Mouse (Mus musculus) CH12.LX (cell line): ENCODE results near the gene Egln1. TPM values are rescaled to one million over a fixed set of nuclear protein-coding genes. Genes with fewer than 3 reads are reported as not detected.

Experiments used
- DNase-seq: peaks from one replicate; pipeline ENCODE4 v3.0.0-alpha.2; 2013; ENCODE audit errors: extremely low read depth
- H3K27ac ChIP-seq: 2 replicates; pipeline ENCODE4 v1.5.1; 2012; ENCODE audit warnings: low read depth, mild to moderate bottlenecking, control low read depth, moderate library complexity; ENCODE audit not compliant: insufficient read depth
- H3K27me3 ChIP-seq: replicated peaks from 2 replicates; pipeline ENCODE3; 2012; ENCODE audit warnings: inconsistent platforms
- H3K36me3 ChIP-seq, 2 experiments: replicated peaks in 1 of 2; 2 replicates each; pipeline versions ENCODE3 to v1.6.1; 2012; ENCODE audit warnings: inconsistent platforms in 1 of 2, low read length in 1 of 2, mild to moderate bottlenecking in 1 of 2, mixed read lengths in 1 of 2, moderate library complexity in 1 of 2; ENCODE audit not compliant: control insufficient read depth in 1 of 2, insufficient read depth in 1 of 2
- H3K4me1 ChIP-seq, 2 experiments: 2 replicates each; pipeline ENCODE4 v1.6.1; 2012; ENCODE audit warnings: inconsistent platforms in 1 of 2, moderate library complexity in 1 of 2; ENCODE audit not compliant: insufficient read depth in 2 of 2, control insufficient read depth in 1 of 2
- H3K4me2 ChIP-seq: 2 replicates; pipeline ENCODE4 v1.6.1; 2012; ENCODE audit warnings: low read depth, mild to moderate bottlenecking, control low read depth; ENCODE audit not compliant: poor library complexity, insufficient read depth, severe bottlenecking
- H3K4me3 ChIP-seq, 3 experiments: fragments of 150-350 bp in 1 of 3; sonication (generic) in 1 of 3; replicated peaks in 1 of 3; 2 replicates each; pipeline versions ENCODE3 to v1.5.1; 2011 to 2012; ENCODE audit warnings: low read depth in 2 of 3, low read length in 2 of 3, mild to moderate bottlenecking in 2 of 3, moderate library complexity in 2 of 3, control low read depth in 1 of 3, improper control_type of control experiment in 1 of 3, inconsistent platforms in 1 of 3, mixed read lengths in 1 of 3; ENCODE audit not compliant: poor library complexity in 1 of 3
- H3K79me2 ChIP-seq: replicated peaks from 2 replicates; pipeline ENCODE4 v1.6.1; 2012; ENCODE audit warnings: mild to moderate bottlenecking, moderate library complexity; ENCODE audit not compliant: control insufficient read depth, poor library complexity, insufficient read depth, severe bottlenecking; ENCODE audit errors: extremely low read depth
- H3K9ac ChIP-seq: 2 replicates; pipeline ENCODE4 v1.6.1; 2012; ENCODE audit warnings: low read depth, mild to moderate bottlenecking, control low read depth, moderate library complexity; ENCODE audit not compliant: insufficient read depth
- H3K9me3 ChIP-seq: replicated peaks from 2 replicates; pipeline ENCODE3; 2012; ENCODE audit warnings: low read length, inconsistent platforms, mixed read lengths
- CHD1 ChIP-seq: IDR thresholded peaks from 2 replicates; pipeline ENCODE4 v1.6.1; 2012; ENCODE audit warnings: low read depth, low read length, improper control_type of control experiment, inconsistent platforms
- CTCF ChIP-seq, 2 experiments: IDR thresholded peaks in 1 of 2; conservative IDR thresholded peaks in 1 of 2; 2 replicates each; pipeline ENCODE4 v1.5.1; 2011 to 2012; ENCODE audit warnings: low read depth in 2 of 2, low read length in 2 of 2, improper control_type of control experiment in 1 of 2, inconsistent platforms in 1 of 2, mild to moderate bottlenecking in 1 of 2, moderate library complexity in 1 of 2
- ELF1 ChIP-seq: IDR thresholded peaks from 2 replicates; pipeline ENCODE4 v1.6.1; 2014; ENCODE audit warnings: low read depth, mild to moderate bottlenecking, inconsistent platforms, low read length, improper control_type of control experiment
- ETS1 ChIP-seq: conservative IDR thresholded peaks from 2 replicates; pipeline ENCODE4 v1.6.1; 2012; ENCODE audit warnings: low read depth, mild to moderate bottlenecking, inconsistent platforms, low read length, improper control_type of control experiment, moderate library complexity
- JUND ChIP-seq: conservative IDR thresholded peaks from 2 replicates; pipeline ENCODE4 v1.6.1; 2011; ENCODE audit warnings: low read depth, low read length, improper control_type of control experiment
- KAT2A ChIP-seq: IDR thresholded peaks from 2 replicates; pipeline ENCODE4 v1.6.1; 2012; ENCODE audit warnings: low read length, improper control_type of control experiment, inconsistent platforms; ENCODE audit not compliant: insufficient replicate concordance
- MAFK ChIP-seq: IDR thresholded peaks from 2 replicates; pipeline ENCODE4 v1.6.1; 2011; ENCODE audit warnings: low read length, improper control_type of control experiment; ENCODE audit not compliant: insufficient replicate concordance
- MAX ChIP-seq: IDR thresholded peaks from 2 replicates; pipeline ENCODE4 v1.6.1; 2011; ENCODE audit warnings: low read length, improper control_type of control experiment
- MAZ ChIP-seq: IDR thresholded peaks from 2 replicates; pipeline ENCODE4 v1.6.1; 2012; ENCODE audit warnings: low read depth, mild to moderate bottlenecking, inconsistent platforms, low read length, improper control_type of control experiment, moderate library complexity
- MEF2A ChIP-seq: IDR thresholded peaks from 2 replicates; pipeline ENCODE4 v1.6.1; 2014; ENCODE audit warnings: low read depth, mild to moderate bottlenecking, inconsistent platforms, low read length, improper control_type of control experiment, borderline replicate concordance
- NRF1 ChIP-seq: IDR thresholded peaks from 2 replicates; pipeline ENCODE4 v1.6.1; 2014; ENCODE audit warnings: low read depth, mild to moderate bottlenecking, inconsistent platforms, low read length, improper control_type of control experiment, moderate library complexity
- SMC3 ChIP-seq: IDR thresholded peaks from 2 replicates; pipeline ENCODE4 v1.6.1; 2011; ENCODE audit warnings: low read depth, low read length, improper control_type of control experiment
- TBP ChIP-seq: conservative IDR thresholded peaks from 2 replicates; pipeline ENCODE4 v1.6.1; 2011; ENCODE audit warnings: low read depth, low read length, improper control_type of control experiment
- UBTF ChIP-seq: IDR thresholded peaks from 2 replicates; pipeline ENCODE4 v1.6.1; 2012; ENCODE audit warnings: low read depth, mild to moderate bottlenecking, inconsistent platforms, low read length, improper control_type of control experiment, moderate library complexity
- USF1 ChIP-seq: IDR thresholded peaks from 2 replicates; pipeline ENCODE4 v1.6.1; 2014; ENCODE audit warnings: low read depth, mild to moderate bottlenecking, inconsistent platforms, low read length, improper control_type of control experiment
- USF2 ChIP-seq: conservative IDR thresholded peaks from 2 replicates; pipeline ENCODE4 v1.6.1; 2011; ENCODE audit warnings: low read depth, low read length, improper control_type of control experiment
- ZC3H11A ChIP-seq: IDR thresholded peaks from 2 replicates; pipeline ENCODE4 v1.6.1; 2012; ENCODE audit warnings: low read depth, mild to moderate bottlenecking, inconsistent platforms, low read length, improper control_type of control experiment
- ZKSCAN1 ChIP-seq: IDR thresholded peaks from 2 replicates; pipeline ENCODE4 v1.6.1; 2012; ENCODE audit warnings: low read depth, inconsistent platforms, low read length, improper control_type of control experiment, borderline replicate concordance
- ZMIZ1 ChIP-seq: IDR thresholded peaks from 2 replicates; pipeline ENCODE4 v1.6.1; 2012; ENCODE audit warnings: low read depth, mild to moderate bottlenecking, inconsistent platforms, low read length, improper control_type of control experiment
- ZNF384 ChIP-seq: IDR thresholded peaks from 2 replicates; pipeline ENCODE4 v1.6.1; 2012; ENCODE audit warnings: low read depth, low read length, improper control_type of control experiment, inconsistent platforms
- dilution Hi-C: fragments of 300-500 bp; cut with MboI; formaldehyde crosslinking; loops from 2 replicates; pipeline ENCODE4 v1.14.3; 2020; ENCODE audit warnings: low sequenced_read_pairs; ENCODE audit not compliant: extremely low pct_unique_long_range_greater_than_20kb, extremely low pct_ligation_motif_present
- in situ Hi-C: fragments of 300-500 bp; cut with MboI; formaldehyde crosslinking; loops from 3 replicates; pipeline ENCODE4 v1.14.3; 2019; ENCODE audit warnings: low sequenced_read_pairs, low pct_ligation_motif_present, low pct_unique_long_range_greater_than_20kb, mixed read lengths
- polyA plus RNA-seq: library from polyadenylated mRNA; unstranded; fragments of >175 nt; gene quantifications from 2 replicates; pipeline ENCODE4 v1.2.1, GENCODE M21; 2012; ENCODE audit warnings: low read depth; ENCODE audit not compliant: insufficient read length
- total RNA-seq, 2 experiments: library from RNA; depleted of rRNA; stranded (reverse); fragments of 300-350 nt in 1 of 2; fragments of >200 nt in 1 of 2; gene quantifications; 2 replicates each; pipeline ENCODE4 v1.2.3; 2012 to 2014

Egln1 gene
- total and polyA plus RNA-seq, 3 experiments = 19.0 to 34.7 (median 31.0) TPM

GRCm38 (mm10) chr8:124925544-124926266, 23.4 kb downstream of the Egln1 start:
- TF ChIP-seq SMC3 (no peak), ZMIZ1 (no peak), ZKSCAN1 (no peak), CHD1 (no peak), USF2 (no peak), TBP (no peak), MAZ (no peak), ELF1 (no peak), MEF2A (no peak), MAFK (no peak), USF1 (no peak), NRF1 (no peak), UBTF (no peak), KAT2A (no peak), JUND (no peak)
- H3K4me3 ChIP-seq = no peak overlapping the region
- in situ Hi-C loops (no loop called here), dilution Hi-C loops (no loop called here)
- H3K36me3 ChIP-seq = peaks cover 0 to 50% of the 10 kb centered on the region in 2 experiments
- no peaks in the 10 kb centered on the region for H3K79me2 ChIP-seq
- no peak overlapping the region for H3K4me2 ChIP-seq
- H3K9ac ChIP-seq = no peak overlapping the region
- H3K27me3 ChIP-seq = no peaks in the 10 kb centered on the region
- H3K9me3 ChIP-seq = no peaks in the 10 kb centered on the region
- H3K27ac ChIP-seq = no peak overlapping the region
- no peak for DNase-seq
- H3K4me1 ChIP-seq = peaks cover 16 to 66% of the 10 kb centered on the region in 2 experiments

GRCm38 (mm10) chr8:124923971-124924652, 25.0 kb downstream of the Egln1 start:
- Histone ChIP-seq H3K4me2 (no peak overlapping the region), H3K9ac (no peak overlapping the region), H3K36me3 (peaks cover 0 to 52% of the 10 kb centered on the region in 2 experiments), H3K4me3 (no peak overlapping the region), H3K27ac (no peak overlapping the region), H3K27me3 (no peaks in the 10 kb centered on the region), H3K4me1 (peaks cover 7 to 50% of the 10 kb centered on the region in 2 experiments), H3K79me2 (no peaks in the 10 kb centered on the region), H3K9me3 (no peaks in the 10 kb centered on the region)
- in situ Hi-C loops = no loop called here
- TF ChIP-seq ETS1 = no peak
- TF ChIP-seq USF1 = no peak
- no peak for TF ChIP-seq CTCF (conservative IDR thresholded peaks at IDR 0.05 in 1 of 2, IDR thresholded peaks at IDR 0.05 in 1 of 2; ENCODE audit: low read depth in 2 of 2, low read length in 2 of 2)
- no peak for TF ChIP-seq MAX
- TF ChIP-seq MEF2A = no peak
- no peak for TF ChIP-seq MAFK
- TF ChIP-seq UBTF = no peak
- no peak for TF ChIP-seq ZC3H11A
- TF ChIP-seq ZNF384 = no peak
- TF ChIP-seq JUND = no peak
- TF ChIP-seq ZMIZ1 = no peak
- DNase-seq = no peak
- dilution Hi-C loops = no loop called here
